Mouse (Mus musculus) liver, embryonic 14.5 days (tissue): Measurements from ENCODE around the gene Gtf2ird2.

Experiments used
- CTCF ChIP-seq: IDR thresholded peaks from 2 replicates; pipeline ENCODE4 v1.5.1; 2016; ENCODE audit warnings: antibody characterized with exemption, low read depth, control low read depth
- EP300 ChIP-seq: IDR thresholded peaks from 2 replicates; pipeline ENCODE4 v1.6.1; 2016; ENCODE audit warnings: antibody characterized with exemption, low read depth

DNA sequence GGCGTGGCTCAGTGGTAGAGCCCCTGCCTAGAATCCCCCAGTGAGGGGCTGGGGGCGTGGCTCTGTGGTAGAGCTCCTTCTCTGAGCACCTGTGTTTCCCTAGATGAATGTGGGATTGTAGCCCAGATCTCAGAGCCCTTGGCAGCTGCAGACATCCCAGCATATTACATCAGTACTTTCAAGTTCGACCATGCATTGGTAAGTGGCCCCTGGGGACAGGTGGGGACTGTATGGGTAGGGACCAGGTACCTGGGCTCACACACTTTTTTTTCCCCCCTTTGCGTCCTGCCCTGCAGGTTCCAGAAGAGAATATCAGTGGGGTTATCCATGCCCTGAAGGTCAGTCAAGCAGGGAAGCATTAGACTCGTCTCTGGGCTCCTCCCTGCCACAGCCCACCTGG lies 45.9 kb upstream of the Gtf2ird2 start:
- no peak for TF ChIP-seq CTCF
- no peak for TF ChIP-seq EP300
